Mouse (Mus musculus): ENCODE measurements around the gene Gm14399. TPM values are rescaled to one million over a fixed set of nuclear protein-coding genes. Genes with fewer than 3 reads are reported as not detected.
A peak's percentile ranks its signal among the peaks of the same experiment; 100 is the strongest.
"Not testable (repeated sequence)": the region's sequence is repeated elsewhere in the genome, so short reads cannot be mapped to it uniquely, and the experiment has no call there.

Gene Gm14399
- polyA plus RNA-seq, 1 experiment from 2014 or later: 2.2 TPM

DNA sequence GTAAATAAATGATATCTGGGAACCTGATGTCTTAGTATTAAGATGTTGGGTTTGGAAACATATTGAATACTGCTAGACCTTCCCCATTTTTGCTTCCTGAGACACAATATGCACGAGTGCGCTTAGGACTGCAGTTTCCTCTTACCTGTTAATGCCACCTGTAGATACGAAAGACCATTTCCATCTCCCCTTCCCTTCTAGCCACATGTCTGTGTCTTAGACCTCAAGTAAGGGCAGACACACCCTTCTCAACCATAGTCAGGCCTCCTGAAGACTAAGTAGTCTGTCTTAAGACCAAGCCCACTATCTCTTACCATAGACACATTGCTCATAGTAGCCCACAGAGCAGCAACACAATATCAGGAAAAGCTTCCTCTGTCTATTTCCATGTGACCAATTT, 30.3 kb upstream of the Gm14399 start:
- no peaks in the 10 kb centered on the region for H3K4me1 ChIP-seq (replicated peaks; ENCODE audit: control insufficient read depth, insufficient read depth, low read length)
- no peaks in the 10 kb centered on the region for H3K27me3 ChIP-seq (replicated peaks; ENCODE audit: control insufficient read depth, insufficient read depth, low read length)
- no peak overlapping the region for H3K4me2 ChIP-seq (replicated peaks; ENCODE audit: low read depth)
- no peak for ATAC-seq
- H3K9me3 ChIP-seq (ENCODE audit: control insufficient read depth): no peaks in the 10 kb centered on the region
- no peak overlapping the region for H3K27ac ChIP-seq (ENCODE audit: low read depth, low read length)
- no peaks in the 10 kb centered on the region for H3K36me3 ChIP-seq (ENCODE audit: control insufficient read depth, insufficient read depth)
- no peak overlapping the region for H3K4me3 ChIP-seq (ENCODE audit: low read depth, low read length)
- no peak overlapping the region for H3K9ac ChIP-seq (ENCODE audit: low read depth, low read length)
- TF ChIP-seq CTCF (IDR thresholded peaks at IDR 0.05; ENCODE audit: low read depth): no peak
- 90% methylated on average over 3 of the region's 3 CpGs for WGBS

DNA sequence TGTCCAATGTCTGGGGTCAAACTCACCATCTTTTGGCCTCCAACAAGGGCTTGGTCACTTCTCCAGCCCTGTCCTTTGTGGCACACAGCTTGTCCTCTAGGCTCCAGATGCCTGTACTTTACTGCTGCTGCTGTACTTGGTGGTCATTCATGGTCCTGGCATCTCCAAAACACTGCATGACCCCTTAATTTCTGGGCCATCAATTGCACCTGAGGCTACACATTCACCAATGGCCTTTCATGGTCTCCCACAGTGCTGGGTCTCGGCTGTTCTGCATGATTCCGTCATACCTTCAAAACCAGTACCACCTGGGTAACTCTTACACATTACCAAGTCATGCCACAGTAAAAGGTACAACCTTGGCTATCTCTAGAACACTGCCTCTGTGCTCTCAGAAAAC, 25.1 kb upstream of the Gm14399 start:
- H3K36me3 ChIP-seq (ENCODE audit: control insufficient read depth, insufficient read depth); H3K4me1 ChIP-seq (replicated peaks; ENCODE audit: control insufficient read depth, insufficient read depth, low read length); H3K27me3 ChIP-seq (replicated peaks; ENCODE audit: control insufficient read depth, insufficient read depth, low read length); H3K27ac ChIP-seq (ENCODE audit: low read depth, low read length); H3K4me3 ChIP-seq (ENCODE audit: low read depth, low read length); H3K4me2 ChIP-seq (replicated peaks; ENCODE audit: low read depth); H3K9me3 ChIP-seq (ENCODE audit: control insufficient read depth); ATAC-seq; H3K9ac ChIP-seq (ENCODE audit: low read depth, low read length): not testable (repeated sequence)
- WGBS: 89% methylated on average over 2 of the region's 2 CpGs

DNA sequence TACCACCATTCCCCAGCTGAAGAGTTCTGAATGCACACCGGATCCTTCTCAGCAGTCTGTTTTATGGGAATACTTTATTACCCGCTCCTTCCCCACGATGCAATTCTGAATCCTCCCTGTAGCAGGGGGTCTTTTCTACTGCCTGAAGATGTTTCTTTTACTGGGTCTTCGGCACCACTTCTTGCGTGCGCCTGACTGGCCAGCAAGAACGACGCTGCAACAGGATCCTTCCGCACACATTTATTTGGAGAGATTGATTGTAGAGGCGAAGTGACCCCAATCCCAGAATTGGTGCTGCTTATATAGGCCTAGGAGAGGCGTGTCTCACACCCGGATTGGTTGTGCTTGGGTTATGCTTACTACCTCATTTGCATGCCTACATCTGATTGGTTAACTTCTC, 23.3 kb upstream of the Gm14399 start:
- H3K4me3 ChIP-seq (ENCODE audit: low read depth, low read length); ATAC-seq: not testable (repeated sequence)
- 93% methylated on average over 12 of the region's 12 CpGs for WGBS

DNA sequence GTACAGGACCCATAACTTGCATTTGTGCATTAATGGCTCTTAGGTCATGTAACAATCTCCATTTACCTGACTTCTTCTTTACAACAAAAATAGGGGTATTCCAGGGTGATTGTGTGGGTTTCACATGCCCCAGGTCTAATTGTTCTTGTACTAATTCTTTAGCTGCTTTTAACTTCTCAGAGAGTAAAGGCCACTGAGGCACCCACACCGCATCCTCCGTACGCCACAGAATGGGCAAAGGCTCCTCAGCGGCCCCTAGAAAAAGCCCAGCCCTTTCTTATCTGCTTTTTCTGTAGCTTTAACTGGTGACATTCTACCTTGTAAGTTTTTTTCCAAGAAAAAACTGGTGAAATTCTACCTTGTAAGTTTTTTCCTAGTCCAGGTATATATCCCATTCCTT, 19.6 kb upstream of the Gm14399 start:
- H3K27me3 ChIP-seq (replicated peaks; ENCODE audit: control insufficient read depth, insufficient read depth, low read length); H3K36me3 ChIP-seq (ENCODE audit: control insufficient read depth, insufficient read depth); H3K9ac ChIP-seq (ENCODE audit: low read depth, low read length); H3K4me3 ChIP-seq (ENCODE audit: low read depth, low read length); ATAC-seq; H3K4me1 ChIP-seq (replicated peaks; ENCODE audit: control insufficient read depth, insufficient read depth, low read length); H3K27ac ChIP-seq (ENCODE audit: low read depth, low read length); H3K4me2 ChIP-seq (replicated peaks; ENCODE audit: low read depth); H3K9me3 ChIP-seq (ENCODE audit: control insufficient read depth): not testable (repeated sequence)
- 83% methylated on average over 4 of the region's 4 CpGs for WGBS

More for the DNA sequence above, 23.3 kb upstream of the Gm14399 start:
- H3K9me3 ChIP-seq (ENCODE audit: control insufficient read depth); H3K9ac ChIP-seq (ENCODE audit: low read depth, low read length); H3K4me2 ChIP-seq (replicated peaks; ENCODE audit: low read depth); H3K27ac ChIP-seq (ENCODE audit: low read depth, low read length); H3K4me1 ChIP-seq (replicated peaks; ENCODE audit: control insufficient read depth, insufficient read depth, low read length); H3K27me3 ChIP-seq (replicated peaks; ENCODE audit: control insufficient read depth, insufficient read depth, low read length); H3K36me3 ChIP-seq (ENCODE audit: control insufficient read depth, insufficient read depth): not testable (repeated sequence)

DNA sequence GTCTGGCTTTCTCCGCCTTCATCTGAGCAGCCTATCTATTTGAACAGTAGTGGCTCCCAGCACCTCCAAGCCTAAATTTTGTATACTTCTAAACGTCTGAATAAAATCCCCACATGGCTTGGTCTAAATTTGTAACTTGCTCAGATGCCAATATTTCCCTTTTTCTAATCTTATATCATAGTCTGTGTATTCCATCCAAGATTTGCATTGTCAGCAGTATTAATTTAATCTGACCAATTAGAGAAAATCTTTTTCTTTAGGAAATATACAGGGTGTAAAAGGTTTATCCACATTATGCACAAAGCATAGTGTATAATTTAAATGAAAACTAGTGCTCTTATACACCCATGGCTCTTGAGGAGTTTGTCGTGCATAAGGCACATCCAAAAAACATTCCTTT, 16.8 kb upstream of the Gm14399 start:
- ATAC-seq: no peak
- Histone ChIP-seq H3K27me3 (replicated peaks; ENCODE audit: control insufficient read depth, insufficient read depth, low read length) (no peaks in the 10 kb centered on the region), H3K4me1 (replicated peaks; ENCODE audit: control insufficient read depth, insufficient read depth, low read length) (no peaks in the 10 kb centered on the region), H3K36me3 (ENCODE audit: control insufficient read depth, insufficient read depth) (no peaks in the 10 kb centered on the region), H3K27ac (ENCODE audit: low read depth, low read length) (no peak overlapping the region), H3K9ac (ENCODE audit: low read depth, low read length) (no peak overlapping the region), H3K9me3 (ENCODE audit: control insufficient read depth) (0 out of 2 replicates have a peak, but pooled peaks cover 3% of the 10 kb centered on the region), H3K4me2 (replicated peaks; ENCODE audit: low read depth) (no peak overlapping the region), H3K4me3 (ENCODE audit: low read depth, low read length) (no peak overlapping the region)
- 86% methylated on average over 3 of the region's 3 CpGs for whole genome bisulfite sequencing
- TF ChIP-seq CTCF (IDR thresholded peaks at IDR 0.05; ENCODE audit: low read depth): no peak

DNA sequence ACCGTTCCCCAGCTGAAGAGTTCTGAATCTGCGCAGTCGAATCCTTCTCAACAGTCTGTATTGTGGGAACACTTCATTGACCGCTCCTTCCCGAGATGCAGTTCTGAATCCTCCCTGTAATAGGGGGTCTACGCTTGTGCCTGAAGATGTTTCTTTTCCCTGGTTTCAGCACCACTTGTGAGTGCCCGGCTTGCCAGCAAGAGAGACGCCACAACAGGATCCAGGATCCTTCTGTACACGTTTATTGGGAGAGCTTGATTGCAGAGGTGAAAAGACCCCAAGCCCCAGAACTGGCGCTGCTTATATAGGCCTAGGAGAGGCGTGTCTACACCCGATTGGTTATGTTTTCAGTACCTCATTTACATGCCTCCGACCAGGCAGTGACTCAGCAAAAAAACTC, 14.9 kb upstream of the Gm14399 start:
- ATAC-seq: no peak
- H3K9ac ChIP-seq (ENCODE audit: low read depth, low read length): no peak overlapping the region
- H3K27me3 ChIP-seq (replicated peaks; ENCODE audit: control insufficient read depth, insufficient read depth, low read length): no peaks in the 10 kb centered on the region
- no peak overlapping the region for H3K27ac ChIP-seq (ENCODE audit: low read depth, low read length)
- 0 out of 2 replicates have a peak, but pooled peaks cover 3% of the 10 kb centered on the region for H3K9me3 ChIP-seq (ENCODE audit: control insufficient read depth)
- no peaks in the 10 kb centered on the region for H3K36me3 ChIP-seq (ENCODE audit: control insufficient read depth, insufficient read depth)
- TF ChIP-seq CTCF (IDR thresholded peaks at IDR 0.05; ENCODE audit: low read depth): no peak
- no peak overlapping the region for H3K4me3 ChIP-seq (ENCODE audit: low read depth, low read length)
- H3K4me2 ChIP-seq (replicated peaks; ENCODE audit: low read depth): no peak overlapping the region
- no peaks in the 10 kb centered on the region for H3K4me1 ChIP-seq (replicated peaks; ENCODE audit: control insufficient read depth, insufficient read depth, low read length)
- WGBS: 90% methylated on average over 13 of the region's 13 CpGs

DNA sequence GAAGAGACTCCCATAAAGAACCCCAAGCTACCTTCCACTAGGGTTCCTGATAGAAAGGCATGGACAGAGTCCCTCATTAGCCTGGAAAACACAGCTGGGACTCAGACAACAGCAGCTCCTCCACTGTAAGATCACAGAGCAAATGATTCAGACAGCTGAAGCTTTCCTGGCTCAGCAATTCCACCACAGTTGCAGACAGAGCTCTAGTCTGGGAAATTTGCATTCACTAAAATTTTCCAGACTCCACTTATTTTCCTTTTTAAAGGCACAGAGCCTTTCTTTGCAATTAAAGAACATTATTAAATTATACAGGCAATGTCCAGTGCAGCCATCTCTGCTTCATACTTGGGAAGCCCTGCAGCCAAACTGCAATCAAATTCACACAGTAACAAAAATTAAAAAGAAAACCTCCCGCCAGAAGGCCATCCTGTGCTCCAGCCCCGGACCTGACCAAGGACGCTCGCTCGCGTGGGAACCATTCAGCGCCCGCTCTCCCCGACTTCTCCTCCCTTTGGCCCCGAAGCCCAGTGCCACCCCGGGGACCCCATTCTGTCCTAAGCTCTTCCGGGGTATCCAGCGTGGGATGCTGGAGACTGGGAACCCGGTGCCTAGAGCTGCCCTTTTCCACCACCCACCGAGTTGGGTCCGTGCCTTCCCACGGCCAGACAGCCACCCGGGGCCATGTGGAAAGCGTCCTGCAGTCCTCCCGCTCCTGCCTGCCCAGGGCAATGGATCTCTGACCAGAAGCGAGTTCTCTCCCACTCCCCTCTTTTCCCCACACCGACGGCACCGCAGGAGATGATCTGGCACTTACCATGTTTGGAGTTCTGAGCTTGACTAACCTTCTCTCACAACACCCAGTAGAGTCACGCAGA, 457 bp downstream of the Gm14399 start:
- Histone ChIP-seq H3K4me2 (replicated peaks; ENCODE audit: low read depth) (peak overlapping the region; percentile 63), H3K4me3 (ENCODE audit: low read depth, low read length) (peak overlapping the region; percentile 36)
- H3K4me1 ChIP-seq (replicated peaks; ENCODE audit: control insufficient read depth, insufficient read depth, low read length); H3K36me3 ChIP-seq (ENCODE audit: control insufficient read depth, insufficient read depth); H3K27ac ChIP-seq (ENCODE audit: low read depth, low read length); H3K27me3 ChIP-seq (replicated peaks; ENCODE audit: control insufficient read depth, insufficient read depth, low read length); ATAC-seq; H3K9me3 ChIP-seq (ENCODE audit: control insufficient read depth); H3K9ac ChIP-seq (ENCODE audit: low read depth, low read length): not testable (repeated sequence)
- 6% methylated on average over 24 of the region's 25 CpGs for WGBS

DNA sequence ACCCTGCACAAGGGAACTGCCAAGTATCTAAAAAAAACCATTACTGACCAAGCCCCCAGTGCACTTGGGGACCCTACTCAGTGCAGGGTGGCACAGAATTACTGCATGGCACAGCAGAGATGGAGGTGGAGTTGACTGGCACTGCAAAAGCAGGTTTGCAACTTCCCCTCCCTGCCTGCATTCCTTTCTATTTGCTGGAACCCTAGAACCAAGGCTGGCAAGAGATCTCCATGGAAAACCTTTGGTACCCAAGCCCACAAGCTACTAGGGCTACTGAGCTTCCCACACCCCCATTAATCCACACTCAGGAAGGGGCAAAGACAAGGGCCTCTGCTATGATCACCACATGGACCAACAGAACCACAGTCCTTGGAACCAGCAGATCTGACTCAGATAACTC, 1.2 kb downstream of the Gm14399 start:
- ATAC-seq; H3K4me2 ChIP-seq (replicated peaks; ENCODE audit: low read depth); H3K4me3 ChIP-seq (ENCODE audit: low read depth, low read length); H3K4me1 ChIP-seq (replicated peaks; ENCODE audit: control insufficient read depth, insufficient read depth, low read length); H3K9ac ChIP-seq (ENCODE audit: low read depth, low read length); H3K27ac ChIP-seq (ENCODE audit: low read depth, low read length); H3K36me3 ChIP-seq (ENCODE audit: control insufficient read depth, insufficient read depth); H3K9me3 ChIP-seq (ENCODE audit: control insufficient read depth); H3K27me3 ChIP-seq (replicated peaks; ENCODE audit: control insufficient read depth, insufficient read depth, low read length): not testable (repeated sequence)

Measured in intestine, postnatal 0 days (tissue).